Mouse (Mus musculus): ENCODE measurements around the gene Ankrd34b. TPM values are rescaled to one million over a fixed set of nuclear protein-coding genes. Genes with fewer than 3 reads are reported as not detected.

Gene Ankrd34b
- polyA plus RNA-seq (2012; rRNA removed) = 0.02 TPM in 1 of 2 replicates, not detected in the other

DNA sequence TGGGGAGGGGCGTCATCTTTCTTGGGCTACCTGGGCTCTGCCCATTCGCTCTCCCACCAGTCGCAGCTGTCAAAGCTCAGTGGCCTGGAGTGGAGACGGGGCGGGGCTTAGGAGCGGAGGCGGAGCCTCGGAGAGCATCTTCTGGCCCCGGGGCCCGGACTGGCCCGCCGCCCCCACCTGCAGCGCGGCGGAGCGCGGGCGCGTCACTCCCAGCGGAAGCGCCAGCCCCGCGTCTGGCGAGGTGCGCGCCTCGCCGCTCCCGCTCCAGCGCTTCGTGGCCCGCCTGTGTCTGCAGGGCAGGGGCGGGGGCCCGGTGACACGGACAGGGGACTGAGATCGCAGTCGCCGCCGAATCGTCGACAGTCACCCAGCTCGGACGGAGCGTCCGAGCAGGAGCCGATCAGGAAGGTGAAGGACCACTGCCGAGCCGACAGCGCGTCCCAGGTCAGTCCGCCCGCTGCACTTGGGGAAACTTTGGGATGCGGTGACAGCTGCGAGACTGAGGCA is at the start of gene Ankrd34b:
TSS of gene Ankrd34b (plus strand) at position 139 of the 507 bp plus-strand sequence.
- no peak for DNase-seq
- TF ChIP-seq CTCF (IDR thresholded peaks at IDR 0.05; ENCODE audit: insufficient read depth, low read length) (no peak), POLR2A (IDR thresholded peaks at IDR 0.05; ENCODE audit: borderline replicate concordance, extremely low read depth, low read depth, low read length) (no peak)
- WGBS = 1% methylated on average over 53 of the region's 54 CpGs
- H3K4me3 ChIP-seq (replicated peaks; ENCODE audit: extremely low read depth, low read depth, low read length) = peak within 1 kb of the TSS; percentile 28
- no peaks in the 10 kb centered on the region; the same call in 1 of the 2 replicates for H3K4me1 ChIP-seq (ENCODE audit: control insufficient read depth, insufficient read depth, low read length)

DNA sequence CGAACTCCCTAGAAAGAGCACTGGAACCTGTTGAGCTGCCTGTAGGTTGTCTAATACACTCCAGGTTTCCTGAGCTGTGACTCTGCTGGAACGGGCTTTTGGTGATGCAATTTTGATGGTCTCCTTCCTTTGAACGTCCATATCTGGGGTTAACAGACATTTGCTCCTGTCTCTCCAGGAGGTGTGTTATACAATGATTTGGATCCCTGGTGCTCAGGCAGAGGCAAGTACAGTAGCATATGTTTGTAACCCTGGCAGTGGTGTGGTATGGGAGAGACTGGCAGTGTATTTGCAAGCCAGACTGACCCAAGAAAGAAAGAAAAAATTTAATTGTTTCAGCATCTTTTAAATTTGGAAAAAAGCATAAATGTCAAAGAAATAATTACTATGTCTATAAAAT is 38.3 kb upstream of the Ankrd34b start:
- Histone ChIP-seq H3K4me3 (replicated peaks; ENCODE audit: extremely low read depth, low read depth, low read length) (no peak overlapping the region), H3K4me1 (ENCODE audit: control insufficient read depth, insufficient read depth, low read length) (no peaks in the 10 kb centered on the region)
- no peak for TF ChIP-seq CTCF (IDR thresholded peaks at IDR 0.05; ENCODE audit: insufficient read depth, low read length)
- TF ChIP-seq POLR2A (IDR thresholded peaks at IDR 0.05; ENCODE audit: borderline replicate concordance, extremely low read depth, low read depth, low read length) = no peak
- no peak for DNase-seq
- WGBS = 80% methylated on average over 3 of the region's 3 CpGs

DNA sequence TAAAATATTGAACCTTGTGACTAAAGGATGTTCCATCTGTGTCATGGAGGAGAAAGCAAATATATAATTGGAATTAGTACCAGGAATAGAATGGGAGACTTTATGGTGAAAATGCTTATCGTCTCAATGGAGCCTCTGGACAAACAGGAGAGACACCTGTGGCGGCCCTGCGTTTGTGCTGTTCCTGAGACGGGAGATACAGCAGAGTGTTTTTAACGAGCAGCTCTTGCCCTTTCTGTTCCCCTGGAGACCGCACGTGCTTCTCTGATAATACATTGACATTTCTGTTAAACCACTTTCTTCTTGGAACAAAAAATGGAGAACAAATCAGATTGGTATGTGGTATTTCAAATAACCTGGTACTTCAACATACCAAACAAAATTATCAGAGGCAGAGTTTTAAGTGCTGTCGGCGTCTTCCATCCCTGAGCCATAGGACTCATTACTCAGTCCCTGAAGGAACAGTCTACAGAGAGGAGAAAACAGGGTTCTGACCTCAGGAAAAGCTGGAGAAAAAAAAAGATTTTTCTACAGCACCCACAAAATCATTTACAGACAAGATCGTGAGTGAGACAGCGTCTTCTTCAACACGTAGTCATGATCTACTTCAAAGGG is 32.5 kb upstream of the Ankrd34b start:
- 64% methylated on average over 12 of the region's 12 CpGs for WGBS
- no peaks in the 10 kb centered on the region for H3K4me1 ChIP-seq (ENCODE audit: control insufficient read depth, insufficient read depth, low read length)
- DNase-seq = no peak
- no peak for TF ChIP-seq POLR2A (IDR thresholded peaks at IDR 0.05; ENCODE audit: borderline replicate concordance, extremely low read depth, low read depth, low read length)
- TF ChIP-seq CTCF (IDR thresholded peaks at IDR 0.05; ENCODE audit: insufficient read depth, low read length) = no peak
- no peak overlapping the region for H3K4me3 ChIP-seq (replicated peaks; ENCODE audit: extremely low read depth, low read depth, low read length)

DNA sequence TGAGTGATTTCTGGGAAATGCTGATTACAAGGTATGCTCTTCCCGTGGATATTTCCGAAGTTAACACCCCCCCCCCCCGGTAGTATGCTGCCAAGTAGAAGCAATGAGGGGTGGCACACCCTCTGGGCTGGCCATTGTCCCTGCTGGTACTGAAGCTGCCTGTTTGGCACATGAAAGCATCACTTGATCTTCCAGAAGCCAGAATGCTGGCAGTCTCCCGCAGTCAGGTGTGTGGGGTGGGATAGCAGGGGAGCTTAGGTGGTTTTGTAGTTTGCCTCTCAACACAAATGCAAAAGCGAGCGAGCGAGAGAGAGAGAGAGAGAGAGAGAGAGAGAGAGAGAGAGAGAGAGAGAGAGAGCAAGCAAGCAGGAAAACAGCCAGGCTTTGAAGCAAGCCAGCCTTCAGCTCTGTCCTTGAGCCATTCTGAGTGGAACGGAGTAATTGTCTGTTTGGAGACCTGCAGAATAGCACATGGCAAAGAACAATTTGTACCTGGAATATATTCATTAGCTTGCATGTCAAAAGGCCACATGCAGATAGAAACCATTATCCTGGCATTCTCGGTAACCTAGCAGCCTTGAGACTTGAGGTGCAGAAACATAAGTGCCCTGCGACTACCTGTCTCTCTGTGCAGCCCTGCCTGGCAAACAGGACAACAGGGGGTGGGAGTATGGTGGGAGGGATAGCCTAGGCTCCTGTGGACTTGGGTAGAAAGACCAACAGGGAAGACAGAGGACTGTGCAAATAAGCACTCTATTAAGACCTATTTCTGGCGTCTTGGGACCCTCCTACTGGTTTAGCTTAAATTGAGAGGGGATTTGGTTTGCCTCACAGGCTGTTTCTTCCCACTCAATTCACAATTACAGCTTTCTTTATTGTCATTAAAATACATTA is 27.0 kb upstream of the Ankrd34b start:
- Histone ChIP-seq H3K4me3 (replicated peaks; ENCODE audit: extremely low read depth, low read depth, low read length) (no peak overlapping the region), H3K4me1 (ENCODE audit: control insufficient read depth, insufficient read depth, low read length) (no peaks in the 10 kb centered on the region)
- DNase-seq = no peak
- TF ChIP-seq POLR2A (IDR thresholded peaks at IDR 0.05; ENCODE audit: borderline replicate concordance, extremely low read depth, low read depth, low read length) (no peak), CTCF (IDR thresholded peaks at IDR 0.05; ENCODE audit: insufficient read depth, low read length) (no peak)
- 74% methylated on average over 11 of the region's 11 CpGs for WGBS

DNA sequence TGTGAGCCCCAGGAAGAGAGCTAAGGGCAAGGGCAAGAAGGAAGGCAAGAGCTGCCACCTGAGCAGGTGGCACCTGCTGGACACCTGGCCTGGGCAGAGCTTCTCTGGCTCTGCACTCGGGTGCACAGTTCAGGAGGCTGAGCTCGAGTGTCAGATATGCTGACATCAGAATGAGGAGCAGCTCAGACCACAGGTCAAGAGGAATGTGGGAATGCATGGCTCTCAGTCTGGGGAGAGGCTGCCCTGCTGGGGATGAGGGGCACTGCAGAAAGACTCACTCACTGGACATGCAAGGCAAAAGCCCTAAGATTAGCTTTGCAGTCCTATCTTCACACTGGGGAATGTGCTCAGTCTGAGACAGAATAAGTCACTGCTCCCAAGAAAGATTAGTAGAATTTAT is 23.6 kb upstream of the Ankrd34b start:
- no peak for DNase-seq
- WGBS = 35% methylated on average over 2 of the region's 2 CpGs
- Histone ChIP-seq H3K4me3 (replicated peaks; ENCODE audit: extremely low read depth, low read depth, low read length) (no peak overlapping the region), H3K4me1 (ENCODE audit: control insufficient read depth, insufficient read depth, low read length) (no peaks in the 10 kb centered on the region)
- TF ChIP-seq CTCF (IDR thresholded peaks at IDR 0.05; ENCODE audit: insufficient read depth, low read length) (no peak), POLR2A (IDR thresholded peaks at IDR 0.05; ENCODE audit: borderline replicate concordance, extremely low read depth, low read depth, low read length) (no peak)

DNA sequence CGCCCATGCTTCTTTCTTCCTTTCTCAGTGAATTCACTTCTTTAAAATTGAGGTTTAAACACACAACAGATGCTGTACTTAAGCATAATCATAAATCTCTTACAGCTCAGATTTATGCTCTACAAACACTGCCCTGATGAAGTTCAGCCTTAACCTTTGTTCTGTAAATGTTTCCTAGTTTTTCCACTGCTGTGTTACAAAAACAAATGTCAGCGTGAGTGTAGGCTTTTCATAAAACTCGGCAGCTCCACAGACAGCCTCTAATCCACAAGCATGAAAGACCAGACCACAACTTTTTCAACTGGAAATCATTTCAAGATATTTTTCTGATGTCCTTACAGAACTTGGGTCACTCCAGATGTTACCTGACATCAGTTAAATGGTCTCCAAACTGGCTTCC is 22.2 kb upstream of the Ankrd34b start:
- TF ChIP-seq CTCF (IDR thresholded peaks at IDR 0.05; ENCODE audit: insufficient read depth, low read length) = no peak
- TF ChIP-seq POLR2A (IDR thresholded peaks at IDR 0.05; ENCODE audit: borderline replicate concordance, extremely low read depth, low read depth, low read length) = no peak
- 83% methylated on average over 3 of the region's 3 CpGs for WGBS

DNA sequence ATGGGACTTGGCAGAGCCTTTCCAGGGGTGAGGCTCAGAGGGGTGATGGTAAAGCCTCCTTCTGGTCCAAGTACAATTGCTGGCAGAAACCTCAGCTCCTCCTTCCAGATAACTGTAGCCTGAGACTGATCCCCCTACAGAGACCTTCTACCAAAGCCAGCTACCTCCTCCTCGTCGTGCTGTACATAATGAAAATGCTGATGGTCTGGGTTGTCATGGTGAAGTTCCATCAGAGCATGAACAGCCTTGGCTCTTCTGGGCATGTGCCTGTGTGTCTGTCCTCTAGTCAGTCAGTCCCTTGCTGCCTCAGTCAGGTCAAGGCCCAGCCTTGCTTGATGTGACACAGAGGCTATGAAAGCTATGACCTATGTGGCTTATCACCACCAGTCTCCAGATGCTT is 15.2 kb upstream of the Ankrd34b start:
- 71% methylated on average over 2 of the region's 2 CpGs for WGBS

More for the DNA sequence above, 22.2 kb upstream of the Ankrd34b start:
- no peak for DNase-seq
- no peak overlapping the region for H3K4me3 ChIP-seq (replicated peaks; ENCODE audit: extremely low read depth, low read depth, low read length)
- no peaks in the 10 kb centered on the region for H3K4me1 ChIP-seq (ENCODE audit: control insufficient read depth, insufficient read depth, low read length)

DNA sequence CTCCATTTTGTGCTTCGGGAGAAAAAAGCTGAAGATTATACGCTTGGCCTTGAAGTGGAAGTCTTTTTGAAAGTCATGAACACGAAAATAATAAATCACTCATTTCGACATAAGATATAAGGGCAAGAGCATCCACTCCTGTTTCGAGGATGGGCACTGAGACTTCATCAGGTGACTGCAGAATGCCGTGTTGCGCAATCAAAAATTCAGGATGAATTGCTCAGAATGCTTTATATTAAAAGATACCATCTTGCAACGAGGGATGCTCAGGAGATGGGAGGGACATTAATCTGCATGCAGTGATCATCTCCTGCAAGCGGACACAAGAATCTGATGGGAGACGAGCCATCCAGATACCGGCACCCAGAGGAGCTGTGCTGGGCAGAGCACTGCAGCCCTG is 6.1 kb upstream of the Ankrd34b start:
- H3K4me3 ChIP-seq (replicated peaks; ENCODE audit: extremely low read depth, low read depth, low read length) = no peak overlapping the region
- WGBS = 80% methylated on average over 11 of the region's 11 CpGs
- TF ChIP-seq POLR2A (IDR thresholded peaks at IDR 0.05; ENCODE audit: borderline replicate concordance, extremely low read depth, low read depth, low read length) (no peak), CTCF (IDR thresholded peaks at IDR 0.05; ENCODE audit: insufficient read depth, low read length) (no peak)
- no peak for DNase-seq
- no peaks in the 10 kb centered on the region for H3K4me1 ChIP-seq (ENCODE audit: control insufficient read depth, insufficient read depth, low read length)

More for the DNA sequence above, 15.2 kb upstream of the Ankrd34b start:
- no peak for TF ChIP-seq CTCF (IDR thresholded peaks at IDR 0.05; ENCODE audit: insufficient read depth, low read length)
- no peak for TF ChIP-seq POLR2A (IDR thresholded peaks at IDR 0.05; ENCODE audit: borderline replicate concordance, extremely low read depth, low read depth, low read length)
- DNase-seq = no peak
- Histone ChIP-seq H3K4me3 (replicated peaks; ENCODE audit: extremely low read depth, low read depth, low read length) (no peak overlapping the region), H3K4me1 (ENCODE audit: control insufficient read depth, insufficient read depth, low read length) (no peaks in the 10 kb centered on the region)

DNA sequence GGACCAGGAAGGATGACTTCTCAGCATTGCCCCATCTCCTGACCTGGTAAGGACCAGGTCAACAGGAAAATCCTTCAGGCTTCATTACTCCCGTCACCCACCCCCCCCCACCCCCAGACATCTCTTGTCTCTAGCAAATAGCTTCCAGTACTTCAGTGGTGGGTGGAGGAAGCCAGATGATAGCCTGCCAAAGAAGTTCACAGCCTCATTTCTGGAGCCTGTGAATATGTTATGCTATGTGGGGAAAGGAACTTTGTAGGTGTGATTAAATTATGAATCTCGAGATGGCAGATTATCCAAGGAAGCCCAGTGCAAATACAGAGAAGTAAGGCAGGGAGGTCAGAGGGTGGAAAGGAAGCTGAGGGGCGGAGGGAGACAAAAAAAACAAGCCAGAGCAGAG is 2.0 kb upstream of the Ankrd34b start:
- 39% methylated on average over 3 of the region's 3 CpGs for WGBS
- DNase-seq = no peak
- TF ChIP-seq POLR2A (IDR thresholded peaks at IDR 0.05; ENCODE audit: borderline replicate concordance, extremely low read depth, low read depth, low read length) (no peak), CTCF (IDR thresholded peaks at IDR 0.05; ENCODE audit: insufficient read depth, low read length) (no peak)
- H3K4me3 ChIP-seq (replicated peaks; ENCODE audit: extremely low read depth, low read depth, low read length) = no peak overlapping the region
- H3K4me1 ChIP-seq (ENCODE audit: control insufficient read depth, insufficient read depth, low read length) = no peaks in the 10 kb centered on the region; the same call in 1 of the 2 replicates
